Comparison of ENCODE assay signal across 29 mouse cellular contexts in genomic region chr5:66998341-66998740, GRCm38 (mm10).
DNase-seq lines count a peak whose midpoint lies in the region; ATAC-seq and TF ChIP-seq lines count a peak whose summit lies in the region.
"Had no signal": no experiment of that assay in that cellular context is flagged by ENCODE, and none has a peak within 500 bp of the region (broad histone marks: within the 10 kb centered on the region; RNA-seq: fewer than 3 reads in every experiment).

No protein-coding gene starts in this region.

- H3K27me3 ChIP-seq in lung, embryonic 16.5 days (ENCODE audit: control insufficient read depth, insufficient read depth, low read depth, low read length), result no peaks in the 10 kb centered on the region
- H3K27me3 ChIP-seq in limb, embryonic 14.5 days (ENCODE audit: control insufficient read depth, insufficient read depth, low read length), result no peaks in the 10 kb centered on the region
- H3K27me3 ChIP-seq: embryonic facial prominence, embryonic 15.5 days; hindbrain, embryonic 12.5 days; neural tube, embryonic 12.5 days had no signal

- intact Hi-C loops in left cerebral cortex, postnatal 4 days (cut with DNase I), result loop anchor here (10.0 kb wide), 1 partner anchor 274 kb away; no protein-coding TSS in a partner anchor

- ATAC-seq in lung, embryonic 16.5 days (ENCODE audit: low read depth), result no peak
- no peak for ATAC-seq in limb, embryonic 14.5 days (ENCODE audit: low FRiP score, low read depth)
- ATAC-seq: intestine, postnatal 0 days; liver, embryonic 12.5 days; liver, postnatal 0 days had no signal

- H3K4me3 ChIP-seq in lung, embryonic 16.5 days (ENCODE audit: low read length), result no peak overlapping the region
- no peak overlapping the region for H3K4me3 ChIP-seq in limb, embryonic 14.5 days (replicated peaks; ENCODE audit: low read length)
- H3K4me3 ChIP-seq: embryonic facial prominence, embryonic 15.5 days; heart, embryonic 15.5 days; hindbrain, embryonic 12.5 days; liver, embryonic 12.5 days; myocyte; neural tube, embryonic 12.5 days had no signal

- H3K36me3 ChIP-seq in lung, embryonic 16.5 days (ENCODE audit: control insufficient read depth, insufficient read depth, low read length), result peaks cover 24% of the 10 kb centered on the region
- peaks cover 22% of the 10 kb centered on the region for H3K36me3 ChIP-seq in limb, embryonic 14.5 days (ENCODE audit: control insufficient read depth, insufficient read depth, low read length)
- H3K36me3 ChIP-seq: G1E; heart, embryonic 15.5 days; liver, embryonic 12.5 days had no signal

- no peaks in the 10 kb centered on the region for H3K9me3 ChIP-seq in lung, embryonic 16.5 days (ENCODE audit: control insufficient read depth, low read length)
- H3K9me3 ChIP-seq in limb, embryonic 14.5 days (ENCODE audit: control insufficient read depth, low read length), result no peaks in the 10 kb centered on the region
- H3K9me3 ChIP-seq: embryonic facial prominence, embryonic 10.5 days; embryonic facial prominence, embryonic 15.5 days; heart, embryonic 15.5 days; hindbrain, embryonic 12.5 days; liver, embryonic 12.5 days; midbrain, embryonic 10.5 days; neural tube, embryonic 12.5 days had no signal

- no peak overlapping the region for H3K27ac ChIP-seq in lung, embryonic 16.5 days (ENCODE audit: low read length)
- H3K27ac ChIP-seq in limb, embryonic 14.5 days (replicated peaks; ENCODE audit: low read depth, low read length), result no peak overlapping the region
- H3K27ac ChIP-seq: embryonic facial prominence, embryonic 15.5 days; heart, embryonic 15.5 days; liver, embryonic 12.5 days; neural tube, embryonic 12.5 days had no signal

- 78% methylated on average over 4 of the region's 6 CpGs for WGBS in lung, embryonic 16.5 days
- WGBS in limb, embryonic 14.5 days, result 78% methylated on average over 6 of the region's 6 CpGs

- H3K4me2 ChIP-seq in lung, embryonic 16.5 days (ENCODE audit: low read depth, low read length), result peak overlapping the region; percentile 64; the same call in 1 of the 2 replicates
- H3K4me2 ChIP-seq in limb, embryonic 14.5 days (replicated peaks; ENCODE audit: low read depth, low read length, severe bottlenecking), result peak overlapping the region; percentile 82
- H3K4me2 ChIP-seq: embryonic facial prominence, embryonic 15.5 days; heart, embryonic 15.5 days; liver, embryonic 12.5 days had no signal

- no peak for TF ChIP-seq POLR2A in limb, embryonic 14.5 days (IDR thresholded peaks at IDR 0.05; ENCODE audit: borderline replicate concordance, extremely low read depth, insufficient read depth, insufficient read length)

- H3K4me1 ChIP-seq in lung, embryonic 16.5 days (replicated peaks; ENCODE audit: control insufficient read depth, insufficient read depth, low read length), result peaks cover 11% of the 10 kb centered on the region; the same call in 1 of the 2 replicates
- H3K4me1 ChIP-seq in limb, embryonic 14.5 days (ENCODE audit: control insufficient read depth, insufficient read depth, low read length), result peaks cover 10% of the 10 kb centered on the region
- H3K4me1 ChIP-seq: liver, embryonic 12.5 days had no signal

- DNase-seq in heart, adult 11 months, result peak; percentile 50
- no peak for DNase-seq in heart, adult 18-20 months
- DNase-seq in lung, adult 18-20 months, result no peak
- DNase-seq in brain, adult 2 months (ENCODE audit: low read depth, low spot score), result peak; percentile 51
- no peak for DNase-seq in limb, embryonic 14.5 days (ENCODE audit: low spot score)
- no peak for DNase-seq in left cerebral cortex, postnatal 4 days
- DNase-seq: adrenal gland, postnatal 14 days; cerebellum, adult 11-12 months; cerebellum, postnatal 14 days; heart, postnatal 36 days; kidney, adult 9 months; kidney, postnatal 10 days; layer of hippocampus, postnatal 36 days; liver, postnatal 0 days; lung, postnatal 14 days; right cerebral cortex, adult 18-20 months; right cerebral cortex, postnatal 4 days; thymus, postnatal 4 days had no signal

- H3K9ac ChIP-seq in lung, embryonic 16.5 days (ENCODE audit: low read length), result no peak overlapping the region; the same call in 1 of the 2 replicates
- no peak overlapping the region for H3K9ac ChIP-seq in limb, embryonic 14.5 days (ENCODE audit: low read depth, low read length, severe bottlenecking)
- H3K9ac ChIP-seq: embryonic facial prominence, embryonic 15.5 days; heart, embryonic 15.5 days; liver, embryonic 12.5 days; liver, postnatal 0 days; neural tube, embryonic 12.5 days had no signal

Comparison
In these comparisons a context has a peak if more than half of its experiments do, and no peak if none do; other contexts are left out.
1. DNase-seq: peak in heart, adult 11 months (single experiment) and brain, adult 2 months (single experiment); none in heart, adult 18-20 months (0 of 2), lung, adult 18-20 months (0 of 2), limb, embryonic 14.5 days (single experiment) and left cerebral cortex, postnatal 4 days (single experiment).